Mouse (Mus musculus): Measurements from ENCODE around the gene Gm7347. TPM values are rescaled to one million over a fixed set of nuclear protein-coding genes. Genes with fewer than 3 reads are reported as not detected.
A peak's percentile ranks its signal among the peaks of the same experiment; 100 is the strongest.
"Not testable (repeated sequence)": the region's sequence is repeated elsewhere in the genome, so short reads cannot be mapped to it uniquely, and the experiment has no call there.

The Gm7347 gene
- total RNA-seq (2021): not detected

DNA sequence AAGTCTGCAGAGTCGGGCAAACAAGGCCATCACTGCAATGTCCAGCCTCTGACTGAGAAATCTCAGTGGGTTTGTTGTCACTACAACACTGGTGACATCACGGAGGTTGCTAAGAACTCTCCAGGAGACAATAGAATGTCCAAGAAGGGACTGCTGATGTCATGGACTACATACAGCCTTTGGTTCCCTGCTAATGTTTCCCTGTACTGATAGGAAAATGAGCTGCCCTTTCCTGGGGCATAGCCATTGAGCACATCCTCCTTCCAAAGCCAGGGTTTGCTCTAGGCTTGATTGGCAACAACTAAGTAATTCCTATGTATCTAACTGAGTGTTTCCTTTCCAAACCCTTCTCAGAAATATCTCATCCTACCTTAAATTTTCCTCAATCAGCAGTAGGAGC, at the start of gene Gm7347:
Gene Gm7347, minus strand, starts transcription at position 101 of the 400 bp plus-strand sequence.
- not testable (repeated sequence) for DNase-seq

DNA sequence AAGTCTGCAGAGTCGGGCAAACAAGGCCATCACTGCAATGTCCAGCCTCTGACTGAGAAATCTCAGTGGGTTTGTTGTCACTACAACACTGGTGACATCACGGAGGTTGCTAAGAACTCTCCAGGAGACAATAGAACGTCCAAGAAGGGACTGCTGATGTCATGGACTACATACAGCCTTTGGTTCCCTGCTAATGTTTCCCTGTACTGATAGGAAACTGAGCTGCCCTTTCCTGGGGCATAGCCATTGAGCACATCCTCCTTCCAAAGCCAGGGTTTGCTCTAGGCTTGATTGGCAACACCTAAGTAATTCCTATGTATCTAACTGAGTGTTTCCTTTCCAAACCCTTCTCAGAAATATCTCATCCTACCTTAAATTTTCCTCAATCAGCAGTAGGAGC, 46.9 kb upstream of the Gm7347 start, which contains the start of gene 5031410I06Rik:
Gene 5031410I06Rik, minus strand, starts transcription at position 101 of the 400 bp plus-strand sequence.
- intact Hi-C loops (cut with DNase I); DNase-seq: not testable (repeated sequence)

More for the DNA sequence above, at the start of gene Gm7347:
- intact Hi-C loops (cut with DNase I): not testable (repeated sequence)

- intact Hi-C loops (cut with DNase I): not testable (repeated sequence)
Observed at GRCm38 (mm10) chr5:26089191-26089590, 30.8 kb upstream of the Gm7347 start, which contains the start of gene Gm10471. Gm10471 (minus strand) TSS chr5:26089291.

DNA sequence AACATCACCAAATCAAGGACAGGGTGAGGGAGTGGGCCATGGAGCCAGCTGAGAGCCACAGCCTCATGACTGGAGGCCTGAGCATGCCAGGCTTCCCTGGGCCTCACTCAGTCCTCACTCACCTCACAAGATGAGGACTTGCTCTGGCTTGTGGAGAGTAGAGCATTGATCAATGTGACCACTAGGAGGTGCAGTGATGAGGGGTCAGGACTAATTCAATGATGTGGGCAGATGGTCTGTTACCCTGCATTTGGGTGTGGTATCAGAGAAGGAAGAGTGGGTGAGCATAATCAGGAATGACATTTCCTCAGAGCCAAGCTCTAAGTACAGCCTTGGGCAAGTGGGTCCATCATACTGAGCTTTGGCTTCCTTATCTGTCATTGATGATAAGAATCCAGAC, 20.6 kb upstream of the Gm7347 start:
- intact Hi-C loops (cut with DNase I): not testable (repeated sequence)
- DNase-seq: peak; percentile 1

More at GRCm38 (mm10) chr5:26089191-26089590, 30.8 kb upstream of the Gm7347 start, which contains the start of gene Gm10471:
- not testable (repeated sequence) for DNase-seq

DNA sequence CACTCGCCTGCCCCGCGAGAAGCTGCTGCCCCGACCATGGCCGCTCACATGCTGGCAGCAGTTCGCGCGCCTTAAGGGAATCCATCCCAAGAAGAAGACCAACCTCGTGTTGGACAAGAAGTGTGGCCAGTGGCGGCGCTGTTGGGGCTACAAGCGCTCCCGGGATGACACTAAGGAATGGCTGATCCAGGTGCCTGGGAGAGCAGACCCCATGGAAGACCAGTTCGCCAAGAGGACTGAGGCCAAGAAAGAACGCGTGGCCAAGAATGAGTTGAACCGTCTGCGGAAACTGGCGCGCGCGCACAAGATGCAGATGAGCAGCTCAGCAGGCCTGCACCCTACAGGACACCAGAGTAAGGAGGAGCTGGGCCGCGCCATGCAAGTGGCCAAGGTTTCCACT, 12.3 kb upstream of the Gm7347 start:
- intact Hi-C loops (cut with DNase I): no loop called here
- no peak for DNase-seq

- DNase-seq; intact Hi-C loops (cut with DNase I): not testable (repeated sequence)
Observed at GRCm38 (mm10) chr5:26039458-26039857, 18.9 kb downstream of the Gm7347 start, which contains the start of gene Speer4a. Speer4a (minus strand) TSS chr5:26039558.

DNA sequence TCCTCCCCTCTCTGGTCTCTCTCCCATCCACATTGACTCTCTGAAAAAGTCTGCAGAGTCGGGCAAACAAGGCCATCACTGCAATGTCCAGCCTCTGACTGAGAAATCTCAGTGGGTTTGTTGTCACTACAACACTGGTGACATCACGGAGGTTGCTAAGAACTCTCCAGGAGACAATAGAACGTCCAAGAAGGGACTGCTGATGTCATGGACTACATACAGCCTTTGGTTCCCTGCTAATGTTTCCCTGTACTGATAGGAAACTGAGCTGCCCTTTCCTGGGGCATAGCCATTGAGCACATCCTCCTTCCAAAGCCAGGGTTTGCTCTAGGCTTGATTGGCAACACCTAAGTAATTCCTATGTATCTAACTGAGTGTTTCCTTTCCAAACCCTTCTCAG, 35.6 kb downstream of the Gm7347 start, which contains the start of gene Gm5862:
Gene Gm5862, minus strand, starts transcription at position 101 of the 400 bp plus-strand sequence.
- DNase-seq; intact Hi-C loops (cut with DNase I): not testable (repeated sequence)

GRCm38 (mm10) chr5:26007697-26008096, 50.7 kb downstream of the Gm7347 start:
- not testable (repeated sequence) for DNase-seq

DNA sequence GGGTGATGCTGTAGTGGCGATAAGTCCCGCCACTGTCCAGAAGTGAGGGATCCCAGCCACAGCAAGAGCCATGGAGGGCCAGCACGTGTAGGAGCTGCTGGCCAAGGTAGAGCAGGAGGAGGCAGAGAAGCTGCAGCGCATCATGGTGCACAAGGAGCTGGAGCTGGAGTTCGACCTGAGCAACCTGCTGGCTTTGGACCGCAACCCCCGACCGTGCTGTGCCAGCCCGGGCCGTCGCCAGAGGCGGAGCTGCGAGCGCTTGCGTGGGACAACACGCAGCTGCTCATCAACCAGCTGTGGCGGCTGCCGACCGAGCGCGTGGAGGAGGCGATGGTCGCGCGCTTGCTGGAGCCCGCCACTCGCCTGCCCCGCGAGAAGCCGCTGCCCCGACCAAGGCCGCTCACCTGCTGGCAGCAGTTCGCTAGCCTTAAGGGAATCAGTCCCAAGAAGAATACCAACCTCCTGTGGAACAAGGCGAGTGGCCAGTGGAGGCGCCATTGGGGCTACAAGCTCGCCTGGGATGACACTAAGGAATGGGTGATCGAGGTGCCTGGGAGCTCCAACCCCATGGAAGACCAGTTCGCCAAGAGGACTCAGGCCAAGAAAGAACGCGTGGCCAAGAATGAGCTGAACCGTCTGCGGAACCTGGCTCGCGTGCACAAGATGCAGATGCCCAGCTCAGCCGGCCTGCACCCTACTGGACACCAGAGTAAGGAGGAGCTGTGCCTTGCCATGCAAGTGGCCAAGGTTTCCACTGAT, 51.3 kb downstream of the Gm7347 start:
- peak; percentile 60 for DNase-seq
- intact Hi-C loops (cut with DNase I): not testable (repeated sequence)

More at GRCm38 (mm10) chr5:26007697-26008096, 50.7 kb downstream of the Gm7347 start:
- intact Hi-C loops (cut with DNase I): not testable (repeated sequence)

DNA sequence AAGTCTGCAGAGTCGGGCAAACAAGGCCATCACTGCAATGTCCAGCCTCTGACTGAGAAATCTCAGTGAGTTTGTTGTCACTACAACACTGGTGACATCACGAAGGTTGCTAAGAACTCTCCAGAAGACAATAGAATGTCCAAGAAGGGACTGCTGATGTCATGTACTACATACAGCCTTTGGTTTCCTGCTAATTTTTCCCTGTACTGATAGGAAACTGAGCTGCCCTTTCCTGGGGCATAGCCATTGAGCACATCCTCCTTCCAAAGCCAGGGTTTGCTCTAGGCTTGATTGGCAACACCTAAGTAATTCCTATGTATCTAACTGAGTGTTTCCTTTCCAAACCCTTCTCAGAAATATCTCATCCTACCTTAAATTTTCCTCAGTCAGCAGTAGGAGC, 53.7 kb downstream of the Gm7347 start, which contains the start of gene Gm1979:
Gene Gm1979, minus strand, starts transcription at position 101 of the 400 bp plus-strand sequence.
- DNase-seq; intact Hi-C loops (cut with DNase I): not testable (repeated sequence)

Other genes starting within 250 kb of the Gm7347 start
- gene Gm21663, start 116.2 kb downstream of the Gm7347 start, total RNA-seq (2021): not detected
- not detected for gene Gm21671, start 104.2 kb downstream of the Gm7347 start, total RNA-seq (2021)
- not detected for gene Gm21680, start 85.9 kb downstream of the Gm7347 start, total RNA-seq (2021)
- not detected for gene Gm21698, start 69.9 kb downstream of the Gm7347 start, total RNA-seq (2021)
- not detected for gene Gm1979, start 53.8 kb downstream of the Gm7347 start, total RNA-seq (2021)
- gene Gm5862, start 35.7 kb downstream of the Gm7347 start, total RNA-seq (2021): not detected
- gene Speer4a, start 19.0 kb downstream of the Gm7347 start, total RNA-seq (2021): not detected
- gene Gm10471, start 30.7 kb upstream of the Gm7347 start, total RNA-seq (2021): not detected
- gene 5031410I06Rik, start 46.8 kb upstream of the Gm7347 start, total RNA-seq (2021): not detected
- gene Gm10220, start 62.8 kb upstream of the Gm7347 start, total RNA-seq (2021): not detected
- under 1 TPM; 0.24 to 0.30 TPM for gene Gm7361, start 199.1 kb upstream of the Gm7347 start, total RNA-seq (2021)

All from left cerebral cortex, postnatal 4 days (tissue).